Mouse (Mus musculus) leukemia stem cell, adult 10-12 weeks (primary cell): Measurements from ENCODE around the gene Gm49358. TPM values are rescaled to one million over a fixed set of nuclear protein-coding genes. Genes with fewer than 3 reads are reported as not detected.

Experiments used
- polyA plus RNA-seq: library from polyadenylated mRNA; stranded (reverse); fragments of >175 nt; gene quantifications from 2 replicates; pipeline ENCODE4 v1.2.3, GENCODE M21; 2012; ENCODE audit warnings: low replicate concordance

Gm49358 gene
- polyA plus RNA-seq = not detected in 2 replicates

DNA sequence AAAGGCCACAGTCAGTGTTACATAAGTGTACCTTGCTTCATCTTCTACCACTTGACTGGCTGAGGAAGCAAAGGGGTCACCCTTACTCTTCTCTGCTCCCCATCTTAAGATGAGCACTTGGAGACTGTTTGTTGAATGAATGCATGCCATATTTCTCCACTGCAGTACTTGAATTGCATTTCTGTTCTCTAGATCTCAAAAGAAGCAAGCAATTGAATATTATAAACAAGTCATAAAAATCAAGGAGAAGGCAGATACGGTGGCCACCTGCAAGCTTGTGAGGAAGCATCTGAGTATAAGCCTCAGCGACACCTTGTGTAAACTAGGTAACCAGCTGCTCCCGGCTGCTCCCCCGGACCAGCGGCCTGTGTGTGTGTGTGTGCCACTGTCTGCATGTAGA lies at the start of gene Gm49358:
TSS of gene Gm49358 (plus strand) at position 301 of the 400 bp plus-strand sequence.

DNA sequence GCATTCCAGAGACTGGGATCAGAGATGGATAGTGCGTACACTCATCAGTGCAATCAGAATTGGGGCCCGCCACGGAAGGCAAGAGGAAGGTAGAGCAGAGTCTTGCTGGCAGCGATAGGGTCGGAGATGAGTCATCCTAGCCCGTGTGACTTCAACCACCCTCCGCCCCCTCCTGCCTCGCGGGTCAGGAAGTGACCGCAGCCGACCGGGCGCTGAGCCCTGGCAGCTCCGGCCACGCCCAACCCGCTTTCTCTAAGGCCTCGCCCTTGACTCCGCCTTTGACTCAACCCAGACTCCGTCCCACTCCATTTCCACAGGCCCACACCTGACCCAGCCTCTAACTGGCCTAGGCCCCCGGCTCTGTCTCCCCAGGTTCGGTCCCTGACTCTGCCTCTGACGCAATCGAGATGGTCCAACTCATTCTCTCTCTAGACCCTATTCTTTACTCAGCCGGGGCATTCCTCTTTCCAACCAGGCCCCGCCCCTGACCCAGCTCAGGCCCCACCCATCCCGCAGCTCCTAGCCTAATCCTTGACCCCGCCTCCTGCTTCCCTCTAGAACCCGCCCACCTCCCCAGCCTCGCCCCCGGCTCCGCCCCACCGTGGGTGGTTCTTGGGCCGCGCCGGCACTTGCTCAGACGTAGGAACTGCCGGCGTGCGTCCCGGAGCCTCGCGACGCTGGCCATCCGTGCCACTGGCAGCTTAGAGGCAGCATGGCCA lies 14.8 kb downstream of the Gm49358 start, which contains the start of gene Nt5dc3:
TSS of gene Nt5dc3 (plus strand) at position 608 of the 719 bp plus-strand sequence.

Other genes starting within 250 kb of the Gm49358 start
- gene Hsp90b1, start 58.5 kb upstream of the Gm49358 start, polyA plus RNA-seq = 17.3 and 18.3 TPM in 2 replicates
- gene Ttc41, start 58.2 kb upstream of the Gm49358 start, polyA plus RNA-seq = 0.16 TPM in 1 of 2 replicates, not detected in the other
- gene Nt5dc3, start 15.0 kb downstream of the Gm49358 start, polyA plus RNA-seq = 1.6 and 3.2 TPM in 2 replicates
- 2.4 and 8.0 TPM in 2 replicates for gene Stab2, start 244.1 kb downstream of the Gm49358 start, polyA plus RNA-seq